Mouse (Mus musculus): ENCODE data around the gene Zim1. TPM values are rescaled to one million over a fixed set of nuclear protein-coding genes. Genes with fewer than 3 reads are reported as not detected.

Zim1 gene
- polyA plus RNA-seq, 1 experiment = 1.2 TPM

DNA sequence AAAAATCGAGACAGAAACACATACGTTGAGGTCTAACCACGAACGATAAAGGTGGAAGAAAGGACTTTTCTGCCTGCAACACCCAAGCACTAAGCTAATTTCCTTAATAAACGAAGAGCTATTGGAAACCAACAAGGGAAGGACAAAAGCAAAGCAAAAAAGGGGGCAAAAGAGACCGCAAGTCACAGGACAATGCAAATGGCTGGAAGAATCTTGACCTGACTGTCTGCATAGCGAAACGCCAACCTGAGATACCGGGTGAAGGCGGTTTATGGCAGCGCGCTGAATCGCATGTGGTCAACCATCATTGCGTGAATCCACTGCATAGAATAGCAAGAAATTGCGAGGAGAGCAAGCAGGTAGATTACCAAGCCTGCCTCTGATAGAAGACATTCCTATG lies 34.6 kb upstream of the Zim1 start:
- peak overlapping the region; percentile 46 for H3ac ChIP-seq (ENCODE audit: control insufficient read depth, insufficient read length, low read depth)
- peaks cover 9% of the 10 kb centered on the region for H3K79me3 ChIP-seq (ENCODE audit: low read depth)
- peak overlapping the region; percentile 55 for H3K4me3 ChIP-seq (ENCODE audit: insufficient read depth, poor library complexity, severe bottlenecking)
- H3K27me3 ChIP-seq (ENCODE audit: control insufficient read depth, insufficient read depth, insufficient read length) = no peaks in the 10 kb centered on the region
- peaks cover 30% of the 10 kb centered on the region for H3K79me2 ChIP-seq (ENCODE audit: control insufficient read depth, insufficient read depth)
- no peak for TF ChIP-seq MYOG (IDR thresholded peaks at IDR 0.05; ENCODE audit: control insufficient read depth, extremely low read depth, insufficient read length)
- TF ChIP-seq MAX (IDR thresholded peaks at IDR 0.05) = no peak
- H3K36me3 ChIP-seq (ENCODE audit: control insufficient read depth, insufficient read depth) = no peaks in the 10 kb centered on the region

DNA sequence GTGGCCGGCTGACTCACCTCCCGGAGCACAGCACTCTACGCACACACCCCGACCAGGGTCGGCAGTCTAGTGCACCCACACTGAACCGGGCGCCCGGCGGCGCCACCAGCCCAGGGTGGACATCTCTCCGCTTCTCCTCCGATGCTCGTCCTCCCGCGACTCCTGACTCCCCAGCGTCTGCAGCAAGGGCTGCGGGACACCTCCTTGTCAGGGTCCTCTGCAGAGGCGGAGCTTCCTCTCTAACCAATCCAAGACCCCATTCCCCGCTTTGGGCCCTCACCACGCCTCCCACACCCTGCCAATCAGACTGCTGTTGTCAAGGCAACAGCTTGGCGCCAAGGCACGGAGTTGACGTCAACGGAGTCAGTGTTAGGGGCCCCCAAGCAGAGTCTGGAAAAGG lies 34.0 kb upstream of the Zim1 start, which contains the start of the genes Peg3 and Usp29:
Peg3 (minus strand) TSS at position 191 of the 400 bp plus-strand sequence.
Usp29 (plus strand) TSS at position 338 of the 400 bp plus-strand sequence.
- H3K79me3 ChIP-seq (ENCODE audit: low read depth) = peaks cover 9% of the 10 kb centered on the region
- H3K27me3 ChIP-seq (ENCODE audit: control insufficient read depth, insufficient read depth, insufficient read length) = no peaks in the 10 kb centered on the region
- no peaks in the 10 kb centered on the region for H3K36me3 ChIP-seq (ENCODE audit: control insufficient read depth, insufficient read depth)
- H3K4me3 ChIP-seq (ENCODE audit: insufficient read depth, poor library complexity, severe bottlenecking) = peak within 1 kb of the TSS; percentile 55
- peaks cover 30% of the 10 kb centered on the region for H3K79me2 ChIP-seq (ENCODE audit: control insufficient read depth, insufficient read depth)
- TF ChIP-seq FOSL1 (IDR thresholded peaks at IDR 0.05; ENCODE audit: insufficient read depth, low read length, poor library complexity, severe bottlenecking) = no peak
- TF ChIP-seq CTCF (IDR thresholded peaks at IDR 0.05; ENCODE audit: control insufficient read depth, insufficient read depth, insufficient read length) = peak; percentile 26
- peak within 1 kb of the TSS; percentile 70 for H3ac ChIP-seq (ENCODE audit: control insufficient read depth, insufficient read length, low read depth)

DNA sequence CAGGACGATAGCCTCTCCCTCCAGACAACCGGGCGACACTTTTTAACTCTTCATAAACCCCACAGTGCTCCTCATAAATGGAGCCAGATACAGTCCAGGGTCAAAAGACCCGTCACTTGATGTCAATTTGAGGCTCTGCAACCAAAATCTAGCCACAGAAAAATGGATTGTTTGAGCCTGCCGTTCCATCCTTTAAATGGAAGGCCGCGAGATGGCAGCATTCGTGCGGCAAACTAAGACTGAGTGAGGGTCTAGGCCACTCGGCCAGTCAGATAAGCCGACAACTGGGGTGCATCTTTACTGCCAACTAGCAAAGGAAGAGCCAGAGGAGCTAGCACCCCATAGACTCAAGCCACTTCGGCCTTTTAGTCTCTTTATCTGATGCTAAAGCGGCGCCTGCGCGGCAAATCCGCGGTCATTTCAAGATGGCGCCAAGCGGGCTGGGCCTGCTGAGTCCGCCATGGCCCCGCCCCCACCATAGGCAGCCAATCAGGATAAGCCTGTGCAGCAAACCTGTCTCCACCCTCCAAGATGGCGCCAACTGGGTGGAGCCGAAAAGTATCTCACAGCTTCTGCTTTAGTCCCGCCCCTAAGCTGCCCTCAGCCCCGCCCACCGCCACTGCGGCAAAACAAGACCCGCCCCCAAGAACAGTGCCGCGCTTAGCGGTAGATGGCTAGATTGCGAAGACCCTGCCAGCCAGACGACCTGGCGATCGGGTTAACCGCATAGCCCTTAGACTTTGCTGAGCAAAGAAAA lies 33.0 kb upstream of the Zim1 start:
- no peak for TF ChIP-seq CEBPB (IDR thresholded peaks at IDR 0.05; ENCODE audit: low read depth)
- no peak for TF ChIP-seq MYOD1 (IDR thresholded peaks at IDR 0.05; ENCODE audit: control insufficient read depth, insufficient read length, low read depth)
- no peak for TF ChIP-seq MAX (IDR thresholded peaks at IDR 0.05)
- TF ChIP-seq MYOG (IDR thresholded peaks at IDR 0.05; ENCODE audit: control insufficient read depth, extremely low read depth, insufficient read length) = no peak
- no peak for TF ChIP-seq CTCF (IDR thresholded peaks at IDR 0.05; ENCODE audit: control insufficient read depth, insufficient read depth, insufficient read length)
- no peak for TF ChIP-seq FOSL1 (IDR thresholded peaks at IDR 0.05; ENCODE audit: insufficient read depth, low read length, poor library complexity, severe bottlenecking)
- TF ChIP-seq USF1 (IDR thresholded peaks at IDR 0.05; ENCODE audit: low read depth) = no peak
- H3K27me3 ChIP-seq (ENCODE audit: control insufficient read depth, insufficient read depth, insufficient read length) = no peaks in the 10 kb centered on the region
- H3ac ChIP-seq (ENCODE audit: control insufficient read depth, insufficient read length, low read depth) = peak overlapping the region; percentile 70
- H3K36me3 ChIP-seq (ENCODE audit: control insufficient read depth, insufficient read depth) = no peaks in the 10 kb centered on the region
- peaks cover 9% of the 10 kb centered on the region for H3K79me3 ChIP-seq (ENCODE audit: low read depth)
- peaks cover 30% of the 10 kb centered on the region for H3K79me2 ChIP-seq (ENCODE audit: control insufficient read depth, insufficient read depth)
- peak overlapping the region; percentile 55 for H3K4me3 ChIP-seq (ENCODE audit: insufficient read depth, poor library complexity, severe bottlenecking)

DNA sequence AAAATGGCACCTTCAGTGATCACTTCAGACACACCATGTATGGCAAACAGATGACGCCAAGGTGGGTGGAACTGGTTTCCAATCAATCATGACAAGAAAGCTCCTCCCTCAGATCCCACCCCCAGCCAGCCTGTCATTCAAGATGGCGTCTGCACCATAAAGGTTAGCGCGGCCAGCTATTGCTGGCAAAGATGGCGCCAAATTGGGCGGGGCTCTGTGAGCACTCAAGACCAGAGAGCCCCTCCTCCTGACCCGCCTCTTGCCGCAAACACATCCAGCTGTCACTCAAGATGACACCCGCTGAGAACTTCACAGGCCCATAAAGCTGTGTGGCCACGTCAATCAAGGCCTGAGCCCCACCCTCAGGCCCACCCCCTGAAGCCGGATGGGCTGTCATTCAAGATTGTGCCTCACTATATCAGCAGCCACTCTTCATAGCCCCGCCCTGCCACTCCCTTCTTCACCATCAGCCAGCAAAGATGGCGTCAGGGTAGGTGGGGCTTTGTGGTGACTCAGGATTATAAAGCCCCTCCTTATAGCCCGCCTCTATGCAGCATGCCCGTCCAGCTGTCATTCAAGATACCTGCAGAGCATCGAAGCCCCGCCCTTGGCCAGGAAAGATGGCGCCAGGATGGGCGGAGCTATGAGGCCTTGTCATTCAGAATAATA lies 32.1 kb upstream of the Zim1 start:
- Histone ChIP-seq H3K79me2 (ENCODE audit: control insufficient read depth, insufficient read depth) (peaks cover 30% of the 10 kb centered on the region), H3K4me3 (ENCODE audit: insufficient read depth, poor library complexity, severe bottlenecking) (peak overlapping the region; percentile 46), H3K79me3 (ENCODE audit: low read depth) (peaks cover 6% of the 10 kb centered on the region), H3ac (ENCODE audit: control insufficient read depth, insufficient read length, low read depth) (no peak overlapping the region), H3K36me3 (ENCODE audit: control insufficient read depth, insufficient read depth) (no peaks in the 10 kb centered on the region), H3K27me3 (ENCODE audit: control insufficient read depth, insufficient read depth, insufficient read length) (no peaks in the 10 kb centered on the region)
- no peak for TF ChIP-seq FOSL1 (IDR thresholded peaks at IDR 0.05; ENCODE audit: insufficient read depth, low read length, poor library complexity, severe bottlenecking)
- TF ChIP-seq USF1 (IDR thresholded peaks at IDR 0.05; ENCODE audit: low read depth) = no peak
- TF ChIP-seq CEBPB (IDR thresholded peaks at IDR 0.05; ENCODE audit: low read depth) = no peak
- no peak for TF ChIP-seq MYOG (IDR thresholded peaks at IDR 0.05; ENCODE audit: control insufficient read depth, extremely low read depth, insufficient read length)
- no peak for TF ChIP-seq MYOD1 (IDR thresholded peaks at IDR 0.05; ENCODE audit: control insufficient read depth, insufficient read length, low read depth)
- no peak for TF ChIP-seq CTCF (IDR thresholded peaks at IDR 0.05; ENCODE audit: control insufficient read depth, insufficient read depth, insufficient read length)
- TF ChIP-seq MAX (IDR thresholded peaks at IDR 0.05) = no peak

DNA sequence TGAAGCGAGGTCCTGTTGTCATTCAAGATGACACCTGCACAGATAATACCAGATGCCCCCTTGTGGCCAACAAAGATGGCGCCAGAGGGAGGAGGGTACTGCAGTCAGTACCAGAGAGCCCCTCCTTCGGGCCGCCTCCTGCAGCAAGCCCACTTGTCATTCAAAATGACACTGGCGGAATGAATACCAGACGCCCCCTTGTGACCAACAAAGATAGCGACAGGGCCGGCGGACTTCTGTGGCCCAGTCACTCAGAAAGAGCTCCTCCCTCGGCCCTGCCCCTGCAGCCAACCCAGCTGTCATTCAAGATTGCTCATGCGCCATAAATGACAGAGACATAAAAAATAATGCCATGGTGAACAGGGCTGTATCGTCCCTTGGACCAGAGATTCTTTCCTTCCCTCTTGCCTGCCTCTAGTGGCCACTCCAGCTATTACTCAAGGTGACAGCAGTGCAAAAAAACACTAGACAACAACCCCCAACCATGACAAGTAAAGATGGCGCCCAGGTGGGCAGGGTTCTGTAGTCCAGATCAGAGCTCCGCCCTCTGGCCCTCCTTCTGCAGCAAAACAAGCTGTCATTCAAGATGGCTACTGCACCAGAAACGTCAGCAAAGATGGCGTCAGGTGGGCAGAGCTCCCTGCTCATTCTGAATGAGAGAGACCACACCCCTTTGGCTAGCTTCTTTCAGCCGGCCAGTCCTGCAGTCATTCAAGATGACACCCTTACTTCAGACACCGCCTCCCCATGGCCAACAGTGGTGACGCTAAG lies 31.3 kb upstream of the Zim1 start:
- H3K4me3 ChIP-seq (ENCODE audit: insufficient read depth, poor library complexity, severe bottlenecking) = no peak overlapping the region
- no peaks in the 10 kb centered on the region for H3K27me3 ChIP-seq (ENCODE audit: control insufficient read depth, insufficient read depth, insufficient read length)
- H3K79me2 ChIP-seq (ENCODE audit: control insufficient read depth, insufficient read depth) = peaks cover 30% of the 10 kb centered on the region
- peaks cover 6% of the 10 kb centered on the region for H3K79me3 ChIP-seq (ENCODE audit: low read depth)
- H3ac ChIP-seq (ENCODE audit: control insufficient read depth, insufficient read length, low read depth) = no peak overlapping the region
- no peak for TF ChIP-seq FOSL1 (IDR thresholded peaks at IDR 0.05; ENCODE audit: insufficient read depth, low read length, poor library complexity, severe bottlenecking)
- TF ChIP-seq CTCF (IDR thresholded peaks at IDR 0.05; ENCODE audit: control insufficient read depth, insufficient read depth, insufficient read length) = peak; percentile 4
- no peaks in the 10 kb centered on the region for H3K36me3 ChIP-seq (ENCODE audit: control insufficient read depth, insufficient read depth)
